Comparison of ENCODE assay signal across 20 mouse cellular contexts in genomic region chr13:119619735-119620134, GRCm38 (mm10). TPM values are rescaled to one million over a fixed set of nuclear protein-coding genes. Genes with fewer than 3 reads are reported as not detected.
DNase-seq lines count a peak whose midpoint lies in the region; ATAC-seq lines count a peak whose summit lies in the region.
"Had no signal": no experiment of that assay in that cellular context is flagged by ENCODE, and none has a peak within 500 bp of the region (broad histone marks: within the 10 kb centered on the region; RNA-seq: fewer than 3 reads in every experiment).

No protein-coding gene starts in this region.

- no peak overlapping the region for H3K4me2 ChIP-seq in kidney, embryonic 16.5 days (replicated peaks; ENCODE audit: low read depth, low read length)
- no peak overlapping the region for H3K4me2 ChIP-seq in midbrain, embryonic 14.5 days (ENCODE audit: low read length)
- H3K4me2 ChIP-seq: heart, embryonic 15.5 days; limb, embryonic 12.5 days had no signal

- no peak overlapping the region for H3K9ac ChIP-seq in kidney, embryonic 16.5 days (replicated peaks; ENCODE audit: low read length)
- H3K9ac ChIP-seq in midbrain, embryonic 14.5 days (replicated peaks; ENCODE audit: low read length), result no peak overlapping the region
- H3K9ac ChIP-seq: heart, embryonic 15.5 days; limb, embryonic 12.5 days had no signal

- no peaks in the 10 kb centered on the region for H3K9me3 ChIP-seq in kidney, embryonic 16.5 days (ENCODE audit: low read length)
- no peaks in the 10 kb centered on the region for H3K9me3 ChIP-seq in midbrain, embryonic 14.5 days (ENCODE audit: control insufficient read depth, low read length)
- H3K9me3 ChIP-seq: G1E; heart, embryonic 15.5 days; limb, embryonic 12.5 days; midbrain, embryonic 10.5 days had no signal

- no peak for ATAC-seq in kidney, embryonic 16.5 days (ENCODE audit: low FRiP score, low TSS enrichment)
- ATAC-seq in midbrain, embryonic 14.5 days (ENCODE audit: low FRiP score, low TSS enrichment), result no peak

- H3K27me3 ChIP-seq in kidney, embryonic 16.5 days (ENCODE audit: insufficient read depth, low read length), result no peaks in the 10 kb centered on the region
- H3K27me3 ChIP-seq in midbrain, embryonic 14.5 days (ENCODE audit: control insufficient read depth, insufficient read depth, low read length), result no peaks in the 10 kb centered on the region
- H3K27me3 ChIP-seq: heart, embryonic 15.5 days; limb, embryonic 12.5 days had no signal

- no peak overlapping the region for H3K4me3 ChIP-seq in kidney, embryonic 16.5 days (ENCODE audit: low read length)
- H3K4me3 ChIP-seq in midbrain, embryonic 14.5 days (replicated peaks; ENCODE audit: low read depth, low read length), result no peak overlapping the region
- H3K4me3 ChIP-seq: erythroblast, embryonic 14.5 days; heart, embryonic 15.5 days; limb, embryonic 12.5 days; midbrain, embryonic 10.5 days had no signal

- no peak overlapping the region for H3K27ac ChIP-seq in kidney, embryonic 16.5 days (ENCODE audit: low read length)
- no peak overlapping the region for H3K27ac ChIP-seq in midbrain, embryonic 14.5 days (replicated peaks; ENCODE audit: low read depth, low read length)
- H3K27ac ChIP-seq: heart, embryonic 15.5 days; limb, embryonic 12.5 days; midbrain, embryonic 10.5 days had no signal

- no peaks in the 10 kb centered on the region for H3K4me1 ChIP-seq in kidney, embryonic 16.5 days (ENCODE audit: insufficient read depth, low read length)
- H3K4me1 ChIP-seq in midbrain, embryonic 14.5 days (ENCODE audit: control insufficient read depth, insufficient read depth, low read length), result no peaks in the 10 kb centered on the region
- H3K4me1 ChIP-seq: heart, embryonic 15.5 days; limb, embryonic 12.5 days; midbrain, embryonic 10.5 days had no signal

- 53% methylated on average over 3 of the region's 3 CpGs for WGBS in kidney, embryonic 16.5 days
- WGBS in midbrain, embryonic 14.5 days, result 69% methylated on average over 3 of the region's 3 CpGs

- DNase-seq in kidney, adult 11 months, result peak; percentile 83
- peak; percentile 20 for DNase-seq in 3T3-L1 (ENCODE audit: low read depth, low spot score)
- peak; percentile 53 for DNase-seq in brain, adult 2 months (ENCODE audit: low read depth, low spot score)
- peak; percentile 65 for DNase-seq in kidney, postnatal 10 days
- DNase-seq in midbrain, embryonic 14.5 days, result no peak
- no peak for DNase-seq in thymus, postnatal 14 days
- DNase-seq in spleen, postnatal 36 days (ENCODE audit: low spot score in 2 of 2), result no peak
- DNase-seq: adrenal gland, postnatal 25 days; embryo, embryonic 11 days; layer of hippocampus, postnatal 36 days; thymus, adult 18-20 months had no signal

- H3K36me3 ChIP-seq in kidney, embryonic 16.5 days (ENCODE audit: insufficient read depth, low read length), result no peaks in the 10 kb centered on the region
- no peaks in the 10 kb centered on the region for H3K36me3 ChIP-seq in midbrain, embryonic 14.5 days (ENCODE audit: control insufficient read depth, insufficient read depth, low read length)
- H3K36me3 ChIP-seq: heart, embryonic 15.5 days; limb, embryonic 12.5 days; midbrain, embryonic 10.5 days had no signal

RNA-seq across cellular contexts. Expression of gene Ccl28, which starts 3.9 kb away (rescaled TPM):
- 0.12 and 0.15 TPM in 2 replicates for polyA plus RNA-seq in kidney, embryonic 16.5 days (2015; fragmentation: Nextera tagmentation; extraction: Ambion mirVana)
- polyA plus RNA-seq in midbrain, embryonic 14.5 days (2014; fragmentation: Nextera tagmentation; extraction: Ambion mirVana), result 0.22 and 0.43 TPM in 2 replicates
- polyA plus RNA-seq: erythroblast, embryonic 14.5 days; G1E; heart, embryonic 15.5 days; hindbrain, embryonic 11.5 days; intestine, embryonic 14.5 days; liver, embryonic 16.5 days had no signal

Comparison
In these comparisons a context has a peak if more than half of its experiments do, and no peak if none do; other contexts are left out.
1. DNase-seq: peak in kidney, adult 11 months (single experiment), 3T3-L1 (single experiment), brain, adult 2 months (single experiment) and kidney, postnatal 10 days (single experiment); none in midbrain, embryonic 14.5 days (single experiment), thymus, postnatal 14 days (single experiment) and spleen, postnatal 36 days (0 of 2).